Mouse (Mus musculus): ENCODE measurements around the gene Npff. TPM values are rescaled to one million over a fixed set of nuclear protein-coding genes. Genes with fewer than 3 reads are reported as not detected.

The Npff gene
- total RNA-seq, 2 experiments from 2014 or later: 2.5 to 2.8 TPM

DNA sequence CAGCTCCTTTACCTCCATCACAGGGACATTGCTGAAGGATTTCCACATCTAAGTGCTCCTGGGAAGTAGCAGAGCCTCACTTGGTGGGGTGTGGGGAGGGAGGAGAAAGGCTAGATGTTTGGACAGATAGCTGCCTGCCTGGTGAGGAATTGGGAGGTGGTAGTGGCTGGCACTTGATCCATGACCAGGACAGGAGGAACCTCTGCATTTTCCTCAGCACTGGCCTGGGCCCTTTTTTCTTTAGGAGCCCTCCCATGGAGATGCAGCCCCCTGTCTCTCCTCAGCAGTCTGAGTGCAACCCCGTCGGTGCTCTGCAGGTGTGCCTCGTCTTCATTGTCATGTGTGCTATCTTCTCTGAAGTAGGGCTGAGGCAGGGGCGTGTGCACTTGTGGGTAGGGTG lies 3.3 kb downstream of the Npff start:
- intact Hi-C loops (cut with DNase I): loop anchor here (5.0 kb wide), 1 partner anchor 144 kb away; no protein-coding TSS in a partner anchor
- DNase-seq (ENCODE audit: low spot score): no peak

DNA sequence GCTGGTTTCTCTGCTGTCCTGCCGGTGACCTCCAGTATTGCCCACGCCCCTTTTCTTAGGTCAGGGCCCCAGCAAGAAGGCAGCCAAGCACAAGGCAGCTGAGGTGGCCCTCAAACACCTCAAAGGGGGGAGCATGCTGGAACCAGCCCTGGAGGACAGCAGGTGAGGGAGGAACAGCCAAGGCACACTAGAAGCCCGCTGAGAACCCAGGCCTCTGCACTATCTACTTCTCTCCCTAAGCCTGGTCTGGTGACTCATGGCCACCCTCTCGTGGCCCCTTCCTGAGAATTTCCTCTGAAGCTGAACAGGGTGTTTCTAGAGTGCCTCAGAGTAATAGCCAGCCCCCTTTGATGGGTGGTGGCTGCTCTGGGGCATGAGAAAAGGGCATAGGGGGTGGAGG lies 4.3 kb downstream of the Npff start:
- intact Hi-C loops (cut with DNase I): loop anchor here (5.0 kb wide), 1 partner anchor 143 kb away; no protein-coding TSS in a partner anchor
- no peak for DNase-seq (ENCODE audit: low spot score)

DNA sequence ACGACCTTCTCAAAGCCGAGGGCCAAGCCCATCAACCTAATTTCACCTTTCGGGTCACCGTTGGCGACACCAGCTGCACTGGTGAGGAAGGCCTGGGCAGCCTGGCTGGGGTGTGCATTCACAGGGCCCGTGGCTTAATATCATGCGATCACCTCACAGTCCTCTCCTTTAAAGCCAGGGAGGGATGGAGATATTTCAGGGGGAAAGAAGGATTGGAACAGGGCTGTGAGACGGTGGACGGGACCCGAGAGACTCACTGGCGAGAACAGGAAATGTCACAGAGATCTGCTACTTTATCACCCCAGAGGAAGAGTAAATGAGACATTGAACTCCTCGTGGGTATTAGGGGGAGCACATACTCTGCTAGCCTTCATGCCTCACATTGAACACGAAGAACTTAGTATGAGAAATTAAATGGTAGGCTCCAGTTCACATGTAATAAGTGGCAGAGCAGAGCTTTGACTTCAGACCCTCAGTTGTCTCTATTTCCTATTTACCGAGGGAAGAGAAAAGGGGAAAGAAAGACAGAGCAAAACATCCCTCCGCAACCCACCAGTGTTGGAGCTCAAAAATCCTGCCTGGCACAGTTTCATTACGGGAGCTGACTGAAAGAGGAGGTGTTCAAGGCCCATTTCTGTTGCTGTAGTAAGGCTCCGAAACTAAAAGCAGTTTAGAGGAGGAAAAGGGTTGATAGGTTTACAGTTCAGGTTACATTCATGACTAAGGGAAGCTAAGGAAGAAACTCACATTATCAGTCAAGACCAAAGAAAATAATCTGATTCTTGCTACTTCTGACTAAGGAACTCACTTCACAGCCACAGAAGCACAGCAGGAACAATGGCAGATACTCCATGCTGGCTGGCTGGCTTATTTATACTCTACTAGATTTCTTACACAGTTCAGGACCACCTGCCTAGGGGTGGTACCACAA lies 5.3 kb downstream of the Npff start:
- DNase-seq (ENCODE audit: low spot score): no peak
- intact Hi-C loops (cut with DNase I): loop anchor here (2.0 to 5.0 kb wide), 2 partner anchors 49 to 142 kb away; partner anchors contain the start of gene Pcbp2

DNA sequence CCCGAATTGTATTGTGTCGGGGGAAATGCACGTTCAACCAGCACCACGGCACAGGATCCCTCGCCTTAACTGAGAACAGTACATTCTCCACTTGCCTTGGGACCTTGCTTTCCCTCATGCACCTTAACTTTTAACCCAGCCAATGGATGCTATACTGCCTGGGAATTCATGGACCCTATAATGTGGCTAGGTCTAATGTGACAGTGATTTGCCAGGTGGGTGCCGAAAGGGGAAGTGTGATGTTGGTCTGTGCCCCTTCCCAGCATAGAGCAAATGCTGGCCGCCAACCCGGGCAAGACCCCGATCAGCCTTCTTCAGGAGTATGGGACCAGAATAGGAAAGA lies 5.9 kb downstream of the Npff start:
- intact Hi-C loops (cut with DNase I): loop anchor here (2.0 kb wide), 1 partner anchor 48 kb away; the partner anchor contains the start of gene Pcbp2

DNA sequence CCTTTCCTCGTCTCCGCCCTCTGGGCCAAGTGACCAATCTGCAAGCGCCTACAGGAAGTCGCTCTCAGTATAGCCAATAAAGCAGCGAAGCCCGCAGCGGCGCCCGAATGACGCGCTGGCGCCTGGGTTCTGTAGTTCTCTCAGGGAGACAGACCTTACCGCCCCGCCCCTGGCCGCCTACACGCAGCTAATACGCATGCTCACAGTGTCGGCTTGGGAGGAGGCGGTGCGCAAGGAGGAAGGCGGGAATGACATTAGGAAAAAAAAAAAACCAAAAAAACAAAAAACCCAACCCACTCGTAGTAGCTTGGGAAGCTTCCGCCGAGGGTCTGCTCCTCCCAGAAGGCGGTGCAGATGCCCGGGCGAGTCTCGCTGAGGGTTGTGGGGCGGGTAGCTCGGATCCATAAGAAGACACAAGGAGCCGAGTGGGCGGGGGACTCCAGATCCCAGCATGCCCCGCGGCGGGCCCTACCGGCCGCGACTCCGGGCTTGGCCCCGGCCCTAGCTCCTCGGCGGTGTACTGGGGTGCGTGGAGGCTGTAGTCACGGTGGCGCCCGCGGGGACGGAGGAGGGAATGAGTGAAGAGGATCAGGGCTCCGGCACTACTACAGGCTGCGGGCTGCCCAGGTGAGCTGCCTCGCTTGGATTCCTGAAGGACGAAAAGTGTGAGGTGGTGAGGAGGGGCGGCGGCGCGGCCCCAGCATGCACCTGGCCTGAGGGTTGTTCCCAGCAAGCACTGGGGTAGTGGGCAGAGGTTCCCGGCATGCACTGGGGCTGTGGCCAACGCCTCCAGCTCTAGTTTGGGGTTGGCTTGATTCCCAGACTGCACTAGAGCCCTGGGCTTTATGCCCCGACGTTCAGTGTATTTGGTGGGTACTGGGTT lies 6.5 kb downstream of the Npff start, which contains the start of gene Tarbp2:
TSS of gene Tarbp2 (plus strand) at position 217 of the 883 bp plus-strand sequence.
- intact Hi-C loops (cut with DNase I): loop anchor here (2.0 kb wide), 1 partner anchor 47 kb away; the partner anchor contains the start of gene Pcbp2
- DNase-seq (ENCODE audit: low spot score): peak; percentile 100

More for the DNA sequence above, 5.9 kb downstream of the Npff start:
- DNase-seq (ENCODE audit: low spot score): no peak

DNA sequence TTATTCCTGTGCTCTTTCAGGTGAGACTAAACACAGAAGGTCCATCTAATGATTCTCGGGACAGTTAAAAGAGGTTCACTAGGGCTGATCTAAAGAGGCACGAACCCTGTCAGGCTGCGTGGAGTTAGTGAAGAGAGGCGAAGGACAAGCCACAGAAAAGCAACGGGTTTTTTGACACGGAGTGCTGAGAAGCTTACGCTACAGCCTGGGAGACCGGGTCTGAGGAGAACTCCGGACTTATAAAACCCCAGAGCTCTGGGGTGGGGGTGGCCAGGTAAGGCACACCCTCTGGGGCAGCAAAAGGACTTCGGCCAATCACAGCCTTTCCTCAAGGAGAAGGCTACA lies 7.1 kb downstream of the Npff start:
- no peak for DNase-seq (ENCODE audit: low spot score)
- intact Hi-C loops (cut with DNase I): no loop called here

DNA sequence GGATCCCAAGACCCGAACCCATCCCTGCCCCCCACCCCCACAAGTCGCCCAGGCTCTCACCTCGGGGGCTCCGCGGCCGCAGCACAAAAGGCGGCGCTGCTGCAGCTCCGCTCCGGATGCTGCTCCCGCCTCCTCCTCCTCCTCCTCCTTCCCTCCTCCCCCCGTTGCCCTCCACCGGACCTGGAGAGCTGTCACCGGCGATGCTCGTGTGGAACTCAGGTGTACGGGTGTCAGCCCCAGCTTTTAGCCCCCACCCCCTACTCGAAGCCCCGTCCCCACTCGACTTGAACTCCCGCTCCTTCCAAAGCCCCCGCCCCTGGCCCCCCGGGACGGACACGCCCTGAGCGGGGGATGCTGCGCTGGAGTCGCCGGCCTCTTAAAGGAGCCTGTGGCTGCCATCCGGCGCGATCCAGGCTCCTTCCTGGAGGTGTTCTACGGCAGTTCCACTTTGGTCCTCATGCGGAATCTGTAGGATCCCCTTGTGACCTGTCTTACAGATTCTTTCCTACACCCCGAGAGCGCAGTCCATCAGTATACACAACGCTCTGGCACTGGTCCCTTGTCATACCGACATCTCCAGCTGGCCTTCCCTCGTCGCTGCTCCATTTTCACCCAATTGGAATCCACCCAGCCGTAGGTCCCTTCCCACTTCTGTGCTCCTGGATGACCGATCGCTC lies 7.9 kb downstream of the Npff start, which contains the start of gene Map3k12:
TSS of gene Map3k12 (minus strand) at position 337 of the 677 bp plus-strand sequence.
- peak; percentile 56 for DNase-seq (ENCODE audit: low spot score)
- intact Hi-C loops (cut with DNase I): no loop called here

DNA sequence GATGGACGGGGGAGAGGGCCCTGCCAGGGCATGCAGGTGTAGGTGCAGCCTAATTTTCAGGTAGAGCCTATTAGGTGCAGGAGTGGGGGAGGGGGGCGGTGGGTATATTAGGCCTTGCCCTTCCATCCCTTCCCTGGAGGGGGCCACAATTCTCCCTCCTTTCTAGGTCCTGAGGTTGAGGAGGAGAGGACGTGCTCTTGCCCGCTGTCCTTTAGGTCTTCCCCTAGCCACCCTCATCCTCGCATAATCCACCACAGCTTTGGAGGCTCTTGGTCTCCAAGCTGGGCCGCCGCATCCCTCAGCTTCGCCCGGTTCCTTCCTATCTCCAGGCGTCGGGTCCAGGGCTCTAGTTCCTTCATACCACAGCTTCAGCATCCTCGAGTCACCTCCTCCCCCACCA lies 8.4 kb downstream of the Npff start:
- intact Hi-C loops (cut with DNase I): no loop called here

DNA sequence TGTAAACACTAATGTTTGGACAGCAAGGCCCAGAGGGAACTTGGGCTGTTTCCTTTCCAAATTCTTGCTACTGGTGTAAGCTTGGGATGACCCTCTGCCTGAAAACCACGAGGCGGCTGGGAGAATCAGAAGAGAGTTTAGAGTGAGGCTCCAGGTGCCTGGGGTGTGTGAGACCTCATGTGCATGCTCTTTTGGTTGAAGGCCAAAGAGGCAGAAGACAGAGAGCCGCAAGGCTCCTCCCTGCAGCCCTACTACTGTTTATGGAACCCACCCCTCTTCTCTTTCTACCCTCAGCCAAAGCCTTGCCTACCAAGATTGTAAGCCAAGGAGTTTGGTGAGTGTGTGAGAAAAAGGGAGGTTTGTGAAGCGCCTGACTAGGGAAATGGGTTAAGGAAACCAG lies 9.0 kb downstream of the Npff start:
- DNase-seq (ENCODE audit: low spot score): no peak
- intact Hi-C loops (cut with DNase I): no loop called here

More for the DNA sequence above, 8.4 kb downstream of the Npff start:
- DNase-seq (ENCODE audit: low spot score): no peak

DNA sequence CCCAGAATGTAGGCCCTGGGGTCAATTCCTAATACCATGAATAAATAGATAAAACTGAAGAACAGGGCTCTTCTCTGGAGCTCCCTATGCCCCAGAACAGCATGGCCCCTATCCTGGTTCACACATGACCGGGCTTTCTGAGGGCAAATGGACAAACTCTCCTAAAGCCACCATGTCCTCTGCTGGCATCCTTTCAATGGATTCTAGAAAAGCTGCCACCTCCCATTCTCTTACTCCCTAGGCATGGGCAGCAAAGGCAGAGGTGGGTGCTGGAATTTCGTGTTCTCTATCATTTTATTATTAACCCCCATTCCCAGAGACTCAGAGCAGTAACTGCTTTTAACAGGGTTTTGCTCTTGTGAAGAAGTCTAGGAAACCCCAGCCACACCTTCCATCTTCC lies 9.5 kb downstream of the Npff start:
- DNase-seq (ENCODE audit: low spot score): no peak
- intact Hi-C loops (cut with DNase I): no loop called here

DNA sequence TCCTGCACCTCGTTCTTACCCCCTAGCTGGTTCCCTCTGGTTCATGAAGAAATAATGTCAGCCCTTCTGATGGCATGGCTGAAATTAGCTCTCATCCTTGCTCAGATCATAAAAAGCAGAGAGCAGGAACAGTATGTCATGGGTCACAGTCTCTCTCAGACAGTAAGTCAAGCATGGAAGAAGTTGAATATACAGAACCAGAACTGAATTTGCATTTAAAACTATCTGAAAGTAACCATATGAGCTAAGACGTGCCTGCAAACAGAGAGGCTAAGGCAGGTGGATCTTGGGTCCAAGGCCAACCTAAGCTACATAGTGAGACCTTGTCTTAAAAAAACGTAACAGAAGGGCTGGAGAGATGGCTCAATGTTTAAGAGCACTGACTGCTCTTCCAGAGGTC lies 11.7 kb downstream of the Npff start:
- no peak for DNase-seq (ENCODE audit: low spot score)
- intact Hi-C loops (cut with DNase I): no loop called here

DNA sequence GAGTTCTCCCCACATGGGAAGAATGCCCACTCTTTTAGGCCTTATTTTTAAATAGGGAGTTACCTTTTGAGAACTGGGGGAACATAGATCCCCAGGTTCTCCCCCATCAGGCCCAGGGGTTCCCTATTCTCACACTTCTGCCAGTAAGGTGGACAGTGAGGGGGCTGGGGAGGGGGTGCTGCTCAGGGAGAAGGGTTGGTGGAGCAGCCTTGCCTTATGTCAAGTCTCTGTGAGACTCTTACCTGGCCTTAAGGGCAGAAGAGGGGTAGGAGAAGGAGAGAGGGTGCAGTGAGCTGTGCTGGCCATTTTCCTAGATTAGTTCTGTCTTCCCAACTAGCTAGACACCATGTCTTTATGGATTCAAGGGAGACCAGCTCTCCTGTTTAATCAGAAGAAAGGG lies 12.3 kb downstream of the Npff start:
- intact Hi-C loops (cut with DNase I): no loop called here

DNA sequence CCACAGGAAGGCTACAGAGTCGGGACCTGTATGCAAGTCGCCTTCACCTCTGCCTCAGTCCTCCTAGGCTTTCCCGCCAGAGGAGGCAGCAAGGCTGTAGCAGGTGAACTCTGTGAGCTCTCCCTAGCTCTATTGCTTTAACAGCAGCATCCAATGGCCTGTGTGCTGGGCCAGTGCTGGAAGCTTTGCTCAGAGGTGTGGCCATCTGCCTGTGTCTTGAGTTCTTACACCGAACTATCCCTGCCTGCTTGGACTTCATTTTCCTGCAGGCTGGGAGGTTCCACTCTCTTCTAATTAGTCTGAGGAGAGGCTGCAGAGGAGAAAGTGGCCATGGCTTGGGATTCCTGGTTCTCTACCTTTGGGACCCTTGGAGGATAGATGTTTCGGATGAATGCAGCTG lies 12.7 kb downstream of the Npff start:
- intact Hi-C loops (cut with DNase I): no loop called here
- no peak for DNase-seq (ENCODE audit: low spot score)

More for the DNA sequence above, 12.3 kb downstream of the Npff start:
- DNase-seq (ENCODE audit: low spot score): no peak

DNA sequence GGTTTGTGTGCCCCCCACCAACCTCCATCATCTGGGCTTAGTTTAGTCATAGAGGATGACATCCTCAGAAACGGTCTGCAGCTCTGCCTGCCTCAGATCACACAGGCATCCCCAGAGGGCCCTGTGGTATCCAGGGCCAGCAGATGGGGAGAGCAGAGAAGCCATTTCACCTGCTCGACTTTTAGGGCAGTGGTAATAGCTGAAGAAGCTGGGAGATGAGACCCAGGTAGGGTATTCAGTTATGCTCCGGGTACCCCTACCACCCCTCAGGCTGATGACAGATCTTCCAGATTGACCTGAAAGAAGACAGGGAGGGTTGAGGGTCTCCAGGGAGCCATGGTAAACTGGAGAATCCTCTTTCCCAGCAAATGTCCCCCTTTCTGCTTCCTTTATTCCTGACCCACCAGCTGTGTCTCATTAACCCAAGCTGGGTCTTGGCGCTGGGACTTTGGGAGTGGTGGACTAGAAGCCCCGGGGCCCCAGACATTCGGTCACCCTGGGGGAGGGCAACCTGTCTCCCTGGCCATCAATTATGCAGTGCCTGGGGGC lies 13.4 kb downstream of the Npff start:
- intact Hi-C loops (cut with DNase I): no loop called here
- no peak for DNase-seq (ENCODE audit: low spot score)

DNA sequence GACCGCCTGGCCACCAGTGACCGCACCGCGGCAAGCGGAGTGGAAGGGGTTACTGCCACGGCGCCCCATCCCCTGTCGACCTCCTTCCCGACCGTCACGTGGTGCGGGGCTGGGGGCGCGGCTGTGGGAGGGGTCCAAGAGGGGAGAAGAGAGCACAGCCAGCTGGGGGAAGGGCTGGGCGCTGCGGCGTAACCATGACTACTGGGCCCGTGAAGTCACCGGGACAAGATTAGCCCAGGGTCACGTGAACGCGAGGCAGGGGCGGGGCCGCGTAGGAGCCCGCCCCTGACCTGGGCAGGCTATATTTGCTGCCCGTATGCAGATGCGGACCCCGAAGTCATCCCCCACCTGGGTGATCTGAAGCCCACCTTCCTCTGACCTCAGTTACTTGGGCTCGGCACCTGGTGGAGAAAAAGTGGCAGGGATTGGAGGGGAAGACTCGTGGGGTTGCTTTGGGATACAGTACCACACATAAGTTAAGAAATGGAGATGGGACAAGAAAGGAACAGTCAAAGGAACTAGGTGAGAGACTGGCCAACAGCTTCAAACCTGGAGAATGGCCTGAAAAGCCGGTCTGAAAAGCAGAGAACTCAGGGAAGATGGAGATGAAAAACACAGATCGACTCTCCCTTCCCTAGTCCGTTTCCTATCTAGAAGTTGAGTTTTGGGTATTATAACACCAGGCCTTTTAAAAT lies 14.0 kb downstream of the Npff start:
- DNase-seq (ENCODE audit: low spot score): peak; percentile 70
- intact Hi-C loops (cut with DNase I): no loop called here

DNA sequence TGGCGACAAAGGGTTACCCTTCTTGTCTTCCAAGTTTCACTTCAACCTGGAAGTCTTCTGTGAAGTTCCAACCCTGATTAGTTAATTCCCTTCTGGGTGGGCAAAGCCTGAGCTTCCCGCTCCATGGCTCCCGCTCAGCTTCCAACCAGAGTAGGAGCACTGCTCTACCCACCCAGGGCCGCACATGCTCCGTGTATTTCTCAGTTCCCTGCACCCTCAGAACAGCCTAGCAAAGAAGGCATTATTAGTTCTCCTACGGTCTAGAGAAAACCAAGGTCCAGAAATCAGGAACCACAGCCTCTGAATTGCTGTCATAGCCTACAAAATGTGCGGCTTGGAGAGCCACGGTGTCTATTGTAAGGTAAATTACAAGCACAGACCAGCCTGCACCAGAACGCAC lies 14.6 kb downstream of the Npff start:
- intact Hi-C loops (cut with DNase I): no loop called here

DNA sequence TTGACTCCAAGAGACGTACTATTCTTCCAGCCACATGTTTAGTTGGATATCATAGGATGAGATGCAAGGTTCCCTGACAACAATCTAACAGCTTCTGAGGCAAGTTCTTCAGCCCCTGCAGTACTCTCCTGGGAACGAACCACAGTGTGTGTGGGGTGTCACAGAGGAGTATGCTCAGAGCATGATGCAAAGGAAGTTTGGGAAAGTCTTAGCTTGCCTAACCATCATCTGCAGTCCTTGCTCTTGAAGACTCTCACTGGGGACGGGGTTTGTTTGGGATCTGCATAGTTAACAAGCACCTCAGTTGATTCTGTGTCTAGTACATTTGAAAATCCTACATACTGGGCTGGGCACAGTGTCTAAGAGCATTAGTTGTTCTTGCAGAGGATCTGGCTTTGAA lies 16.4 kb downstream of the Npff start:
- DNase-seq (ENCODE audit: low spot score): no peak
- intact Hi-C loops (cut with DNase I): no loop called here

More for the DNA sequence above, 14.6 kb downstream of the Npff start:
- DNase-seq (ENCODE audit: low spot score): no peak

DNA sequence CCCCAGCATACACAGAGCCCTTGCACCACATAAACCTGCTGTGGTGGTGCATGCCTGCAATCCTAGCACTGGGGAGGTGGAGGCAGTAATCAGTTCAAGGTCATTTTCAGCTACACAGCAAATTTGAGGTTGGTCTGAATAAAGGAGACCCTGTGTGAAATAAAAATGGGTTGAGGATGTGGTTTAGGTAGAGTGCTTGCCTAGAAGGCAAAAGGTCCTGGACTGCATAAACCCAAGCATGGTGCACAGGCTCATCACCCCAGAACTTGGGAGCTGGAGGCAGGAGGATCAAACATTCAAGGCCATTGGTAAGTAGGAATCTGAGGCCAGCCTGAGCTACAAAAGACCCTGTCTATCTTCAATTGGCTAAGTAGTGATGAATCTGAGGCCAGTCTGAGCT lies 17.2 kb downstream of the Npff start:
- DNase-seq (ENCODE audit: low spot score): no peak
- intact Hi-C loops (cut with DNase I): no loop called here

DNA sequence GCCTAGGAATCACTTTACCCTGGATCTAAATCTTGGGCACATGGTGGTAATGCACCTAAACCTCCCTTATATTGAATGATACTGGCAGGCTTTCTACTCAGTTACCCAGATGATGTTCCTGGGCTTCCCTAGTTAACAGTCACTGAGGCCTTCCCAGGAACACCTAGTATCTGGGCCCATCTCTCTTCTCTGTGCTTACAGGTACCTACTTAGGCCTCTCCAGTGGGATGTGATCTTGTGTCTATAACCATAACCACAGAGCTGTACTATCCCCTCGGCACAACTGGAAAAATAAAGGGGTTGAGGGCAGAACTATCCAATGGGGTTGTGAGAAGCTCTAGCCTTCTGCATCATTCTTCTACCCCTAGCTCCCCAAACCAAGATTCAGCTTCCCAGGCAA lies 17.9 kb downstream of the Npff start:
- intact Hi-C loops (cut with DNase I): no loop called here

More for the DNA sequence above, 17.9 kb downstream of the Npff start:
- no peak for DNase-seq (ENCODE audit: low spot score)

Data from heart, postnatal 25 days (tissue).